Mouse (Mus musculus): Measurements from ENCODE around the gene Sema4b.

Sema4b gene

GRCm38 (mm10) chr7:80197941-80198778, 11.5 kb downstream of the Sema4b start:
- DNase-seq (ENCODE audit: low spot score): peak; percentile 67

GRCm38 (mm10) chr7:80198863-80199262, 12.2 kb downstream of the Sema4b start:
- DNase-seq (ENCODE audit: low spot score): no peak

DNA sequence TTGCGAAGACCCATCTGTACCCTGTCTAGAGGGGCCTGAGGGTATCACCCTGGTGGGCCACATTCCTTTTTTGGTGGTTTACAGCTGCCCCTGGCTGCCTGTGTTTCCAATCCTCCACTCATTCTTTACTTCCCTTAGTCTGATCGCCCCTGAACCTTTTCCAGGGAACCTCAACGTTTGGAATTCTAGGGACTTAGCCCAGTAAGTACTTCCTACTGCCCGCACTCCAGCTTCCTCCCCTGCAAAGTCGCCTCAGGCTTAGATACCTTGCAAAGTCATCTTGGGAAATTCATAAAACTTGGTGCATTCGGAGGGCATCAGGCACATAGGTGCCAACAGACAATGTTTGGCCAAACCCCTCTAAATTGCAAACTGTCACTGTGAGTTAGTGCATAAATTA, 12.6 kb downstream of the Sema4b start:
- DNase-seq (ENCODE audit: low spot score): no peak

DNA sequence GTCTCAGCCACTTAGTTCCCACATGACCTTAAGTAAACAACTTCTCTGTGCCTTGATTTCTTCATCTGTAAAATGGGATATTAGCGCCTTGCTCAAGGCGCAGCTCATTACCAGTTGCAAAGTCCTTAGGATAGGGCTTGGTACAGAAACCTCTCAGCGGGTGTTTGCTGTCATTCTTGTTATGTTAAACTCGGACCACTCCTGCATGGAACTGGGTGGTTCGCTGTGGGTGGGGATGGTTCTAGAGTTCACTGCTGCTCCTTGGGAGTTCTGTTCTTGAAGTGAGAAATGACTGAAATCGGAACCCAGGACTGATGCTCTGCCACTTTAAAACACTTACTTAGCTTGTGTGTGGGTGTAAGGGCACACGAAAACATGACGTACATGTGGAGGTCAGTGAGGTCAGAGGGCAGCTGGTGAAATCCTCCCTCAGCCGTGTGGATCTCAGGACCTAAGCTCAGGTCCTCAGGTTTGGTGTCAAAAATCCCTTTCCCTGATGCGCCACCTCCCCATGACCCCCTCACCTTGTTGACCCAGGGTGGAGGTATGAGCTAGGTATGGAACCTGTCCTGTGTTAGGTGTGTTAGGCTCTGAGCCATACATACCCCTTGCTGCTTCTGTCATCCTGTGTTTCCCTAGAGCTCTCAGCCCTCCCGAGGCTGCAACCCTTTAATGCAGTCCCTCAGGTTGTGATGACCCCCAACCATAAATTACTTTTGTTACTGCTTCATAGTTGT, 13.4 kb downstream of the Sema4b start:
- DNase-seq (ENCODE audit: low spot score): no peak

- no peak for DNase-seq (ENCODE audit: low spot score)
These were observed 13.9 kb downstream of the Sema4b start for GRCm38 (mm10) chr7:80200588-80200945.

- no peak for DNase-seq (ENCODE audit: low spot score)
These were observed 14.4 kb downstream of the Sema4b start for GRCm38 (mm10) chr7:80200963-80201539.

DNA sequence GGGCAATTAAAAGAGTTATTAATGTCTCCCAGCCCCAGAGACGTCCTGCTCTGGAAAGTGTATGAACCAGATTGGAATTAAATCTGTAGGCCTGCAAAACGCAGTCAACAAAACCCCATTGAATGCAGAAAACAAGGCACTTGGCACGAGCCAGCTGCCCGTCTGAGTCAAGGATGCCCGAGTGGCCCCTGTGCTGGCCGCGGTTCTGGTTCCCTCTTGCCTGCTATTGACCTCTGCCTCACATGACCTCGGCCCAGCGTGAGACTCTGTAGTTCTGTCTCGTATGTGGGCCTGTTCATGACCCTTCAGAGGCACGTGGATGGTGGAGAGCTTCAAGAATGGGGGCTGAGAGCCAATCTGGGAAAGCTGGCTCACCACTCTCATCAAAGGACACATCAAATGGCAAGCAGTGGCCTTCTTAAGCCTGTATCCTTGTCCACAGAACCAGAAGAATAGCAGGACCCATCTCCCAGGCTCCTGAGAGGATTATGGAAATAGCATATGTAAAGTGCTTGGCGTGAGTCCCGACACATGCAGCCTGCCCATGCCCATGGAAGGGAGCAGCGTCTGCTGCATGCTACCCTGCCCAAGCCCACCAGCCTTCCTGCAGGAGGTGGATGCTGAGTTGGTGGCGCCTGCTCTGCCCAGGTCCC, 15.4 kb downstream of the Sema4b start:
- DNase-seq (ENCODE audit: low spot score): no peak

- DNase-seq (ENCODE audit: low spot score): no peak
These were observed 16.3 kb downstream of the Sema4b start for GRCm38 (mm10) chr7:80202961-80203360.

DNA sequence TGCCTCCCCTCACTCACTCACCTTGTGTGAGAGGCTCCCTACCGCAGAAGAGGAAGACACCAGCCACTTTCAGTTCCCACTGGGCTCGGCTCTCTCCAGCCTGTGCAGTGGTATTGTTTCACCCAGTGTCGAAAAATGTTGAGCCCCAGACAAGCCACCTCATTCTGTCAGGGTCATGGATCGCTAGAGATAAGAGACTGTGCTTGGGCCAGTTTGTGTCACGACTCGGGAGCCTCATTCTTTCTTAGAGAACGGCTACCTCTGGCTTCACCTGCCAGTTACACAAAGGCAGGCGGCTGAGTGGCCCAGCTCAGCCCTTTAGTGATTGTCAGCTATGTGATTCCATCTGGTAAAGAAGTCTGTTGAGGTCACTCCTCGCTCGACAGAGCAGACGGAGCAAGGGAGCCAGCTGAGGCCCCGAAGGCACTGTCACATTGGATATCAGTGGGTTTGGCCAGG, 17.0 kb downstream of the Sema4b start:
- DNase-seq (ENCODE audit: low spot score): no peak

DNA sequence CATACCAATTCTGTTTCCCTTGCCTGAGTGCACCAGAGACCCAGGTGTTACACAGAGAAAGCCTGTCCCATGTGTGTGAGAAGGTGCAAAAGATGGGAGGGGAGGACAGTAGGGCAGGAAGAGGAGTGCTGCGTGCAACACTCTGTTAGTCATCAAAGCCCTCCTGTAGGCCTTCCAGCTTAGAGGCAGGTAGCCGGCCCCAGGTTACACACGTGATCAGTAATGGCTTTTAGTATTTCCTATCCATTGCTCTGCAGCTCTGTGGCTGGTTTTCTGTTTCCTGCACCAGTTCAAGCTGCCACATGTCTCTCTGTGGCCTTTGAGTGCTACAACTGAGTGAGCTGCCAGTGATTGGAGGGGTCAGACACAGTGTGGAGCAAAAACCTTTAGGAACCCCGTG, 17.7 kb downstream of the Sema4b start:
- DNase-seq (ENCODE audit: low spot score): no peak

DNA sequence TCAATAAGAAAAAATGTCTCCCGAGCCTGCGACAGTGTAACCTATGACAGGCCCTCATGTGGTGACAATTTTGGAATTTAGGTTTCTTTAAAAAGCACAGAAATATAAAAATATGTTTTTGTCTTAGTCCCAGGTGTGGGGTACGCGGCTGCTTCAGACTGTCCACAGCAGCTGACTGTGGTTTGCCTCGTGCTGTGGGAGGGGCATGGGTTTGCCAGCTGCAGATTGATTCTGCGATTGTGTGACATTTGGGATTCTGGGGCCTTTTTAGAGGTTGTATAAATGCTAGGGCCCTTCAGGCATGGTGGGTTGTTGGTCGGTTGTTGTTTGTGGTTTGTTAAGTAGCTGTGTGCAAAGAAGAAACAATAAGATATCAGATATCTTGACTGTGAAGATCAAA, 18.3 kb downstream of the Sema4b start:
- no peak for DNase-seq (ENCODE audit: low spot score)

GRCm38 (mm10) chr7:80205705-80206589, 19.3 kb downstream of the Sema4b start:
- DNase-seq (ENCODE audit: low spot score): no peak

- no peak for DNase-seq (ENCODE audit: low spot score)
These were observed 20.7 kb downstream of the Sema4b start for GRCm38 (mm10) chr7:80207314-80207731.

- no peak for DNase-seq (ENCODE audit: low spot score)
These were observed 21.5 kb downstream of the Sema4b start for GRCm38 (mm10) chr7:80208026-80208642.

DNA sequence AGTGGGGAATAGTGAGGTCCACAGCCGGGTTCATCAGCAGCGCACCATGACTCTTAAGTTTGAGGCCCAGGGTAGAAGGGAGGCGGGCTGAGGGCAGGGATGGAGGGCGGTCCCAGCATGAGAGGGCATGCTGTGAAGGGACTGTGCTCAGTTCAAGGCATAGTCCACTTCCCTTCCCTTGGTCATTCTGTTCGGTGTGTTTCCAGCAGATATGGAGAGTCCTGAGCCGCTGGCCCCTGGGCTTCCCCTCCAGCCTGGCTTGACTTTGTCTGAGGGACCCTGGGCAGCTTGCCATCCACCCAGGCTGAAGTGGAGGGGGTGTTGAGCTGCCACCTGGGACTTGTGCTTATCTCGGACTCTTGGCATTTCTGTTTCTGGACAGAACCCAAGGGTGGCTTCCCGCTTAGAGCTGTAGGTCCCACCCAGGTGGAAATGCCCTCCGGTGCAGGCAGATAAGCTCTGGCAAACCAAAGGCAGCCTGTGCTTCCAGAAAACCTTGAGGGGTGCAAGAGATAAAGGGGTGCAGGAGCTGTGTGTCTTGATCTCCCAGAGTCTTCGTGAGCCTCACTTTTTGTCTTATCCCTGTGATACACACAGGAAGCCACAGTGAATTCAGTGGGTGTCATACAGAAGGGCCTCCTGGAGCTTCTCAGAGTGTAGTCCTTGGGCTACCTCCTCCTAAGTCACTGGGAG, 22.2 kb downstream of the Sema4b start:
- DNase-seq (ENCODE audit: low spot score): no peak

DNA sequence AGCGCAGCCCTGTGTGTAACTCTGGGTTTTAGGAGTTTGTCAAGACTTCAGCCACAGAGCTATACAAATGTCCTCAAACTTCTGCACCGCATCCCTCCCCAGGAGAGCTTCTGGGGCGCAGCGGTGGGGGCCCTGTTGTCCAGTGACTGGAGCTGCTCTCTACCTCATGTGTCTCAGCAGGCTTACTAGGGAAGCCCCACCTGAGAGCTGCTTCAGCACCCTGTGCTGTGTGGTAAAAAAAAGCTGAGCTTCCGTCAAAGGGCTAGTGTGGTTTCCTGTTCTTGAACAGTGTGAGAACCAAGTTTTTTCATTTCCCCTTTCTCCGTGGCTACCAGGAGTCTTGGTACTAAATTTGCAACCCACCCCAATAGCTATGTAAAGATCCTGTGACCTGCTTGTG, 23.0 kb downstream of the Sema4b start:
- DNase-seq (ENCODE audit: low spot score): no peak

DNA sequence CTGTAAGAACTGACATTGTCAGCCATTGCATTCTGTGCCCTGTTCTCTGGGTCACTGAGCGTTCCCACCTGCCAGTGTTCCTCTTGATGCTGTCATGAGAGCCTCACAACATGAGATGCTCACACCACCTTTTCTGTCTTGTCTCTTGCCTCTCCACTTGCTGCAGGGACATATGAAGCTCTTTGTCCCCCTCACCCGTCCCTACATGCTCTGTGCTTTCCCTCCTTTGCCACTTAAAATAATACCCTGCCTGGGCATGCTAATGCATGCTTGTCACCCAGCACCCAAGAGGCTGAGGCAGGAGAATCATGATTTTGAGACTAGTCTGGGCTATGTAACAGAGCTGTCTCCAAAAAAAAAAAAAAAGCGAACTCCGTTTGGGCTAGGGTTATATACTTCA, 24.3 kb downstream of the Sema4b start:
- no peak for DNase-seq (ENCODE audit: low spot score)

GRCm38 (mm10) chr7:80213604-80214003, 27.0 kb downstream of the Sema4b start:
- DNase-seq (ENCODE audit: low spot score): no peak

DNA sequence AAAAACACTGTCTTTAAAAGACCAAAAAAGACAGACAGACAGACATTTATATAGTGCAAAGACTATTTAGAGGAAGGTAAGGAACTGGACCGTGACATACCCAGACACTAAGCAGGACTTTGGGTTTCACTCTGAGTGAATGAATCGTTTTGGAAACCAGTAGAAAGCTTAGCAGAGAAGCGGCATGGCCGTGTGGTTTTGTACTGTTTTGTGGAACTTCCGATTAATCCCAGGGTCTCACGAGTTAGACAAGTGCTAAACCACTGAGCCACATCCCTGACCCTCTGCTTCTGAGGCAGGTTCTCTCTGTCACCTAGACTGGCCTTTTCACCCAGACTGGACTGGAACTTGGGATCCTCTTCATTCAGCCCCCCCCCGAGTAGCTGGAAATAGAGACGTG, 27.8 kb downstream of the Sema4b start:
- no peak for DNase-seq (ENCODE audit: low spot score)

- DNase-seq (ENCODE audit: low spot score): peak; percentile 49
These were observed 28.8 kb downstream of the Sema4b start for GRCm38 (mm10) chr7:80215398-80215797.
